Mouse (Mus musculus) embryonic fibroblast, embryonic 13.5 days (primary cell): ENCODE measurements at regions not wholly inside any gene's neighbourhood (a gene's known extent, or its start where the extent isn't known, plus 50 kb on each side); places are given as distances from the start of the nearest gene placed in this dataset.

Experiments
- H3K27ac ChIP-seq: 2 replicates; pipeline ENCODE4 v1.5.1; 2012; ENCODE audit warnings: low read length, control low read depth, inconsistent platforms; ENCODE audit not compliant: insufficient read depth
- H3K4me1 ChIP-seq: 2 replicates; pipeline ENCODE4 v1.6.1; 2011; ENCODE audit warnings: low read length; ENCODE audit not compliant: control insufficient read depth, insufficient read depth
- H3K4me3 ChIP-seq: 2 replicates; pipeline ENCODE4 v1.5.1; 2011; ENCODE audit warnings: mild to moderate bottlenecking, control low read depth, low read length; ENCODE audit not compliant: insufficient read depth
- CTCF ChIP-seq: IDR thresholded peaks from 2 replicates; pipeline ENCODE4 v1.5.1; 2011; ENCODE audit warnings: mild to moderate bottlenecking, control low read depth, low read length, moderate library complexity, borderline replicate concordance; ENCODE audit not compliant: insufficient read depth
- POLR2A ChIP-seq: IDR thresholded peaks from 2 replicates; pipeline ENCODE4 v1.6.1; 2011; ENCODE audit warnings: low read depth, mild to moderate bottlenecking, control low read depth, low read length, moderate library complexity

DNA sequence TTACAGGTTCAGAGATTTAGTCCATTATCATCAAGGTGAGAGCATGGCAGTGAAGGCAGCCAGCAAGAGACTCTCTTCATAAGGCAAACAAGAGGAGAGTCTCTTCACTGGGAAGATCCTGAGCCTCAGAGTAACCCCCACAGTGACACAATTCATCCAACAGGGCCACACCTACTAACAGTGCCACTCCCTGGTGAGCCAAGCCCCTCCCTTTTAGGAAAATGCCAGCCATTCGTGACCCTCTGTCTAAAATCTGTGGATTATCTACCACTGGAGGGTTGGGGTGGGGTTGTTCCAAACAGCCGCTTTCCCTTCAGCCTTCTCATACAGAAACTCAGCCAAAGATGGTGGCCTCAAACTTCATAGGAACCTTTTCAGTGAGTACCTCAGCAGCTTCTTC lies 65.9 kb upstream of the Ipo5 start:
- TF ChIP-seq CTCF (no peak), POLR2A (no peak)
- no peak overlapping the region for H3K27ac ChIP-seq
- peaks cover 13% of the 10 kb centered on the region; the same call in 1 of the 2 replicates for H3K4me1 ChIP-seq
- H3K4me3 ChIP-seq: no peak overlapping the region

DNA sequence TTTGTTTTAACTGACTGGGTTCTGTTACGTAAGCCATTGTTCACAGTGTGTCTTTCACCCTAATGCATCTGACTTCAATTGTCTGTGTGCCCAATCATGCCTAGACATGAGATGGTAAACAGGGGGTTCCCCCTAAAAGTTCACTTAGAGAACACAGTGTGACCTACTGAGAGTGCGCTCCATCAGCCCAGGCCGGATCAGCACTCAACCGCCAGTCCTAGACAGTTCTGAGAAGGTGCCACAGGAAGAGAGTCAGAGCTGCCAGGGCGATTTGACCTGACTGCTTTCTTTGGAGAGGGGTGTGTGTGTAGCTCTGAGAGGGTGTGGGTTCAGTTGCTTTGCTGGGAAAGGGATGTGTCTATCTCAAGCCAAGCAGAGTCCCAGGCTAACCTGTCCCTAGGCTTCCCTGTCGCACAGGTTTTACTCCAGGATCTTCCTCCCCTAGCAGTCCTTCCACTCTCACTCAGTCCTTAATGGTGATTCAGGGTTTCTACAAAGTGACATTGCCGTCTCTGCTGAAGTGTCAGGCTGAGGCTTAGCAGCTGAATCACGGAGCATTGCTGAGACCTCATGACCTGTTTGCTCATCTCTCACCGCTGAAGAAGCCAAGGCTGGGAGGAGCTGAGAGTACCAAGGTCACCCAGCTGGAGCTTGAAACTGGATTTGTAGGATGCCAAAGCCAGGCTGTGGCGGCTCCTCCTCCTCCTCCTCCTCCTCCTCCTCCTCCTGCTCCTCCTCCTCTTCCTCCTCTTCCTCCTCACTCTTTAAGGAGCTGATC lies 64.8 kb upstream of the Ipo5 start:
- no peak for TF ChIP-seq POLR2A
- no peak for TF ChIP-seq CTCF
- Histone ChIP-seq H3K4me3 (no peak overlapping the region), H3K4me1 (peaks cover 13% of the 10 kb centered on the region; the same call in 1 of the 2 replicates), H3K27ac (0 out of 2 replicates have a peak overlapping the region, but pooled peaks have one; percentile 4)

DNA sequence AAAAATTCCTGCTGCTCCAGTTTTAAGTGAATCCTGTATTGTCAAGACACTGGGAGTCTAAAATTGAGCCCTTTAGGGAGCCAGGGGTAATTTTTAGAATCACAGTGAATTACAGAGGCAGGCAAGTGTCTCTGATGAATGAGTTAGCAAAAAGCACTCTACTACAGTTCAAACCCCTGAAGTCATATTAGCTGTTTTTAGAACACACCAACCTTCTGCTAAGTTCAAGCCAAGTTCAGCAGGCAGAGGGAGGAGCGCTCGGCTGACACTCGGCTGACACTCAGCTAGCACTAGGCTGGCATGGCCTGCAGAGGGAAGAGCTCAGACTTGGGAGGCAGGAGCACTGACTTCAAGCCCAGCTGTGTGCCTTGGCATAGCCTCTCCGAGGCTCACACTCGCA lies 64.0 kb upstream of the Ipo5 start:
- TF ChIP-seq POLR2A: no peak
- TF ChIP-seq CTCF: no peak
- peaks cover 13% of the 10 kb centered on the region; the same call in 1 of the 2 replicates for H3K4me1 ChIP-seq
- H3K4me3 ChIP-seq: no peak overlapping the region
- no peak overlapping the region for H3K27ac ChIP-seq

DNA sequence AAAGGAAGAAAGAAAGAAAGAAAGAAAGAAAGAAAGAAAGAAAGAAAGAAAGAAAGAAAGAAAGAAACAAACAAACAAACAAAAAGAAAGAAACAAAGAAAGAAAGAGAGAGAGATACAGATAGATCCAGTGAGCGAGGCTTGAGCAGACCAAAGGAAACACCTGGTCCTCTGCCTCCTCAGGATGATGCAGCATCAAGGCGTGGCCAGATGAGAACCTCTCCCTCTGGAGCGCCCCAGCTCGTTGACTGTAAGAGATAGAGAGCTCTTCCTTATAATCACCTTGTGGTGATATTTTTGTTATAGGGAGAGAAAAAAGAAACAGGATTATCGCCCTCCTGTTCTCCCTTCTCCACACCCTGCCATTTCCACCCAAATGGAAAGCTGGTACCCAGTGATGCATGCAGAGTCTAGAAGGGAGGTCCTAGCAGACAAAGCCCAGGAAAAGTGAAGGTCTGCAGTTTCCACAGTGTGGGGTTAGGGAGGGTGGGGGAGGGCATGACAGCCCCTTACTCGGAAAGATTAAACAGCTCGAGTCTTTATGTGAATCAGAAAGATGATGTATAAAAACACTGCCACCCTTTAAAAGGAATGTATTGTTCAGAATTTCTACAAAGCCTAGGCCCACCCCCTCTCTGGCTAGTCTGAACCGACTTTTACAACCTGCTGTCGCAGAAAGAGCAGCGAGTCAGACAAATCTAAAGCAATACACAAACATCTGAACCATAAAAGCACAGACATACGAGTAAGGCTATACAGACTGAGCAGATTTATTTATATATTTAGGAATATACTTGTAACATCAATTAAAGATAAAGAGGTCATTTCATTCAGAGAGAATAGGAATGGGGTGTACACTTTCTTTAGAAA lies 62.7 kb upstream of the Ipo5 start:
- no peak for TF ChIP-seq CTCF
- Histone ChIP-seq H3K4me1 (peaks cover 13% of the 10 kb centered on the region; the same call in 1 of the 2 replicates), H3K4me3 (no peak overlapping the region), H3K27ac (no peak overlapping the region)

DNA sequence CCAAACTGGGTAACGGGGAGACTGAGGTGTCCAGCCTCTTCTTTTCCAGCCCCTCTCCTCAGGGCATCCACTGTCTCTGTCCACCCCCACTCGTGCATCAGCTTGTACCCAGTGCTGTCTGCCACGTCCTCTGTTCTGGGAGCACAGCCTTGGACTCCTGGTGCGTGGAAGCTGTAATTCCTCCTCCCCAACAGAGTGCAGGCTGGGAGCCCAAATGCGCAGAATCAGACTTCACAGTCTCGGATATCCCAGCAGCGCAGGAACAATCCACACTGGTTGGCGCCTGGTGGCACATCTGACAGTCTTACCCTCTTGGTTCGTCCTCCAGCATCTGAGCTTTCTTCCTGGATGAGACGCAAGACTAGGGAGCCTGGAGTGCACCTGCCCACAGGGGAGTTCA lies 61.9 kb upstream of the Ipo5 start:
- Histone ChIP-seq H3K4me3 (no peak overlapping the region), H3K4me1 (peaks cover 13% of the 10 kb centered on the region; the same call in 1 of the 2 replicates), H3K27ac (no peak overlapping the region)
- TF ChIP-seq POLR2A (no peak), CTCF (no peak)

DNA sequence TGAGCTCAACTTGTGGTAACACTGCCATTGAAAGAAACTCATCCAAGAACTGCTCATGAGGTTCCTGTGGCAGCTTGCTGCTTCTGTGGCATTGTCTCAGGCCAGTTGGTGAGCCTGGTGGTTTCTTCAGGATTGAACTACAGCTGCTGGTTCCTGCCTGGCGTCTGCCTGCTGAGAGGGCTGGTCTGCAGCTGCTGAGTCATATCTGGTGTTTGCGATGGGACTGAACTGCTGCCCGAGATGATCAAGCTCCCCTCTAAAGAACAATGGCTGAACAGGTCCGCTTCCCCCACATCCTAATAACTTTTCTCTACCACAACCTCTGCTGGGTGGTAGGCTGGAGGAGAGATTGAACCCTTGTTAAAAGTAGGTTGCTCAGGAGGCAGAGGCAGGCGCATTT lies 57.4 kb upstream of the Ipo5 start:
- no peak for TF ChIP-seq CTCF
- no peak for TF ChIP-seq POLR2A
- H3K4me1 ChIP-seq: peaks cover 2% of the 10 kb centered on the region; the same call in 1 of the 2 replicates
- H3K4me3 ChIP-seq: no peak overlapping the region
- H3K27ac ChIP-seq: no peak overlapping the region

DNA sequence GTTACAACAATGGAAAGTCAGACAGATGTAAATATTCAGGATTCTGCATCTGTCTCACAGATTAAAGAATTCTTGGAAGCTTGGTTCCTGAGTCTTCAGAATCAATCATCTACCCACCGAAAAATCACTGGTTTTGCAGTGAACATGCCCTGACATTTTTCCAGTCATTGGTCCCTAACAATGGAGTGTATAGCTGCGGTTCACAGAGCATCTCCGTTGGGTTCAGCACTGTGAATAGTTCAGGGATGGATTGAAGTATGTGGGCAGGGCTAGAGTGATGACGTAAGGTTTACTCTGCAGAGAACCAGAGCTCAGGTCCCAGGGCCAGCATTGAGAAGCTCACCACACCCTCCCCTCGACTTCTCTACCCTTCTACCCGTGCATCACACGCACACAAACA lies 56.5 kb upstream of the Ipo5 start:
- no peak overlapping the region for H3K27ac ChIP-seq
- TF ChIP-seq POLR2A (no peak), CTCF (no peak)

DNA sequence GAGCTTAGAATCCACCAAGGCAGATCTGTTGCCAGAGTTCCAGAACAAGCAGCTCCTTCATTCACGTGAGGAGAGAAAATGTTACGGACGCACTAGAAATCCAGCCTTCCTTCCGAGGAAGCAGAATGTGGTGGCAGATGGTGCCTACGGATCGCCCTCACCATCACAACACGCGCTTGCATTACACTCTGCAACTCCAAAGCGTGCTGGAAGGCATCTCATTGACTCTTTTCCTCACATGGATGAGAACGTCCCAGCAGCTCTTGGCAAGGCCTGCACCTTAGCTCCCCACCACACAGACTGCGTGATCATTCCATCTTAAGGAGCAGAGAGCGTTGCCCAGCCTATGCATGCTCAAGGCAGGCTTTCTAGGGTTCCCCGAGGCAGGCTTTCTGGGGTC lies 55.8 kb upstream of the Ipo5 start:
- TF ChIP-seq CTCF (no peak), POLR2A (no peak)
- no peak overlapping the region for H3K27ac ChIP-seq
- H3K4me1 ChIP-seq: no peaks in the 10 kb centered on the region
- no peak overlapping the region for H3K4me3 ChIP-seq

More for the DNA sequence above, 56.5 kb upstream of the Ipo5 start:
- no peak overlapping the region for H3K4me3 ChIP-seq
- H3K4me1 ChIP-seq: peaks cover 2% of the 10 kb centered on the region; the same call in 1 of the 2 replicates
